Mouse (Mus musculus) lung, postnatal 0 days (tissue): ENCODE results near the gene Slc22a20.

Experiments used
- CTCF ChIP-seq: IDR thresholded peaks from 2 replicates; pipeline ENCODE4 v1.5.1; 2016; ENCODE audit warnings: antibody characterized with exemption, mild to moderate bottlenecking
- EP300 ChIP-seq: IDR thresholded peaks from 2 replicates; pipeline ENCODE4 v1.6.1; 2016; ENCODE audit warnings: antibody characterized with exemption, mild to moderate bottlenecking, control low read depth

GRCm38 (mm10) chr19:5940656-5941055 lies 45.3 kb downstream of the Slc22a20 start:
- TF ChIP-seq CTCF (no peak), EP300 (no peak)
